Mouse (Mus musculus) layer of hippocampus, adult 9-10 months (tissue): ENCODE results near the gene Fat4.

Experiments used
- DNase-seq: peaks from one replicate; pipeline ENCODE4 v3.0.0; 2022; ENCODE audit warnings: low spot score

The Fat4 gene

GRCm38 (mm10) chr3:38886890-38887355 lies at the start of gene Fat4:
Gene Fat4 (plus strand): TSS chr3:38886940.
- no peak for DNase-seq

GRCm38 (mm10) chr3:38839438-38839837 lies 47.3 kb upstream of the Fat4 start:
- DNase-seq: no peak

- no peak for DNase-seq
Measured at GRCm38 (mm10) chr3:38843000-38843538, 43.7 kb upstream of the Fat4 start.

- no peak for DNase-seq
Measured at GRCm38 (mm10) chr3:38846602-38847382, 39.9 kb upstream of the Fat4 start.

- no peak for DNase-seq
Measured at GRCm38 (mm10) chr3:38849077-38849476, 37.7 kb upstream of the Fat4 start.

GRCm38 (mm10) chr3:38849536-38849935 lies 37.2 kb upstream of the Fat4 start:
- DNase-seq: peak; percentile 55

- no peak for DNase-seq
Measured at GRCm38 (mm10) chr3:38853650-38854049, 33.1 kb upstream of the Fat4 start.

- no peak for DNase-seq
Measured at GRCm38 (mm10) chr3:38860683-38861082, 26.1 kb upstream of the Fat4 start.

GRCm38 (mm10) chr3:38871291-38871690 lies 15.4 kb upstream of the Fat4 start:
- DNase-seq: no peak

GRCm38 (mm10) chr3:38875872-38876271 lies 10.9 kb upstream of the Fat4 start:
- DNase-seq: no peak

GRCm38 (mm10) chr3:38876706-38877105 lies 10.0 kb upstream of the Fat4 start:
- no peak for DNase-seq

- no peak for DNase-seq
Measured at GRCm38 (mm10) chr3:38882778-38883177, 4.0 kb upstream of the Fat4 start.

- no peak for DNase-seq
Measured at GRCm38 (mm10) chr3:38883676-38884075, 3.1 kb upstream of the Fat4 start.

- DNase-seq: peak; percentile 87
Measured at GRCm38 (mm10) chr3:38884276-38884675, 2.5 kb upstream of the Fat4 start.

GRCm38 (mm10) chr3:38884919-38885418 lies 1.8 kb upstream of the Fat4 start:
- no peak for DNase-seq

- no peak for DNase-seq
Measured at GRCm38 (mm10) chr3:38885481-38886001, 1.2 kb upstream of the Fat4 start.

- DNase-seq: no peak
Measured at GRCm38 (mm10) chr3:38886061-38886821, 499 bp upstream of the Fat4 start.

GRCm38 (mm10) chr3:38887381-38887991 lies 746 bp downstream of the Fat4 start:
- DNase-seq: no peak

- DNase-seq: peak; percentile 83
Measured at GRCm38 (mm10) chr3:38888111-38888510, 1.4 kb downstream of the Fat4 start.

GRCm38 (mm10) chr3:38892791-38893224 lies 6.1 kb downstream of the Fat4 start:
- DNase-seq: no peak

- no peak for DNase-seq
Measured at GRCm38 (mm10) chr3:38900839-38901238, 14.1 kb downstream of the Fat4 start.

GRCm38 (mm10) chr3:38906832-38907231 lies 20.1 kb downstream of the Fat4 start:
- no peak for DNase-seq
